Mouse (Mus musculus): ENCODE results near the gene Sec24b. TPM values are rescaled to one million over a fixed set of nuclear protein-coding genes. Genes with fewer than 3 reads are reported as not detected.

Sec24b gene
- polyA plus RNA-seq, 2 experiments, result 7.8 to 17.1 TPM

DNA sequence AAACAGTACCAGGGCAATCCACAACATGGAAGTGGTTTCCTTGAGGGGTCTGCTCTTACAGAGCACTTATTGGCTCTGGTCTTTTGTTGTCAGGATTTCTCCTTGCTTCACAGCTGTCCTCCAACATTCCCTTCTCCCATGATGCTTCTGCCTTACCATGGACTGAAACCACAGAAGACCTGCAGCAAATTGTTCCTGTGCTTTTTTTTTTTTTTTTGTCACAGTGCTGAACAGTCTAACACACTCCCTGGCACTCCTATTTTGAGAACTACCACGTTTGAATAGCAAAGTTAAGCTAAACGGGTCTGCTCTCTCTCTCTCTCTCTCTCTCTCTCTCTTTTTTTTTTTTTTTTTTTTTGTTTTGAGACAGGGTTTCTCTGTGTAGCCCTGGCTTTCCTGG lies 10.6 kb upstream of the Sec24b start:
- Histone ChIP-seq H3K27me3 (ENCODE audit: control insufficient read depth, insufficient read depth, low read length) (no peaks in the 10 kb centered on the region), H3K27ac (no peak overlapping the region), H3K9ac (replicated peaks) (no peak overlapping the region), H3K4me2 (ENCODE audit: low read depth) (no peak overlapping the region), H3K4me3 (ENCODE audit: insufficient read depth in 1 of 2, low read depth in 2 of 2, low read length in 2 of 2) (no peak overlapping the region), H3K9me3 (ENCODE audit: control insufficient read depth, low read length) (no peaks in the 10 kb centered on the region), H3K4me1 (replicated peaks; ENCODE audit: control insufficient read depth in 2 of 2, insufficient read depth in 2 of 2, low read length in 1 of 2) (no peaks in the 10 kb centered on the region; a peak in 1 of 4 replicates), H3K36me3 (replicated peaks; ENCODE audit: control insufficient read depth, insufficient read depth, low read depth) (no peaks in the 10 kb centered on the region)
- ATAC-seq (ENCODE audit: insufficient read depth) (no peak), DNase-seq (ENCODE audit: low read depth in 3 of 3, low spot score in 3 of 3) (no peak)
- 29% methylated on average over 2 of the region's 2 CpGs for WGBS (ENCODE audit: insufficient replicate concordance)
- TF ChIP-seq CTCF (IDR thresholded peaks at IDR 0.05; ENCODE audit: low read depth) (no peak), EP300 (IDR thresholded peaks at IDR 0.05; ENCODE audit: low read depth) (no peak)

DNA sequence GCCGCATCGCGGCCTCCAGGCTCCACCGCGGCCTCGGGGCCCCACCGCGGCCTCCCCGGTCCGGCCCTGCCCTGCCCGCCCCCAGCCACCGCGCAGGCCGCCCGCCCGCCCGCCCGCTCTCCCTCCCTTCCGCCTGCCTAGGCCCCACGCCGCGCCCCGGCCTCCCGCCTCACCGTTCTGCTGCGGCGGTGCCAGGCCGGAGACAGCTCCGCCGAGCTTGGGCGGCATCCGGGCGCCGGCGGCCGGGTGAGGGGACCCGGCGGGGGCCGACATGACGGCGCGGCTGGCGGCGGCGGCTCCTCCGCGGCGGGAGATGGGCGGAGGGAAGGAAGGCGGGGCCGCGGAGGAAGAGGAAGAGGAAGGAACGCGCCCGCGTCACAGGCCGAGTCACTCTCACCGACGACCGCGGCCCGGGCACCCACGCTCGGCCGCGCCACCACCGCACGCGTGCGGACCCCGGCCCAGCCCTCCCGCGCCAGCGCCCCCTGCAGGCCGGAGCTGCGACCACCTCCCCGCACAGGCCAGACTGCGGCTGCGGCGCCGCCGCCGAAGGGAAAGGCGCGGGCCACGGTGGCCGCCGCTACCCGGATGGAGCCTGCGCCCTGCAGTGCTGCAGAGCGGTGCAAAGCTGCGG lies 840 bp downstream of the Sec24b start:
- Histone ChIP-seq H3K9me3 (ENCODE audit: control insufficient read depth, low read length) (no peaks in the 10 kb centered on the region), H3K36me3 (replicated peaks; ENCODE audit: control insufficient read depth, insufficient read depth, low read depth) (no peaks in the 10 kb centered on the region), H3K27ac (peak overlapping the region; percentile 37; the same call in 1 of the 2 replicates), H3K9ac (replicated peaks) (peak overlapping the region; percentile 71), H3K4me1 (replicated peaks; ENCODE audit: control insufficient read depth in 2 of 2, insufficient read depth in 2 of 2, low read length in 1 of 2) (peaks cover 5 to 17% of the 10 kb centered on the region in 2 experiments; a peak in 3 of 4 replicates), H3K4me3 (ENCODE audit: insufficient read depth in 1 of 2, low read depth in 2 of 2, low read length in 2 of 2) (peak overlapping the region; percentile 71 to 74), H3K4me2 (ENCODE audit: low read depth) (peak overlapping the region; percentile 85), H3K27me3 (ENCODE audit: control insufficient read depth, insufficient read depth, low read length) (no peaks in the 10 kb centered on the region)
- peak; percentile 25; the same call in 1 of the 2 replicates for TF ChIP-seq CTCF (IDR thresholded peaks at IDR 0.05; ENCODE audit: low read depth)
- no peak for TF ChIP-seq EP300 (IDR thresholded peaks at IDR 0.05; ENCODE audit: low read depth)
- ATAC-seq (ENCODE audit: insufficient read depth) (peak; percentile 88), DNase-seq (ENCODE audit: low read depth in 3 of 3, low spot score in 3 of 3) (peak; percentile 48 to 50 (median 49))
- WGBS (ENCODE audit: insufficient replicate concordance), result under 1% methylated on average over 74 of the region's 92 CpGs

DNA sequence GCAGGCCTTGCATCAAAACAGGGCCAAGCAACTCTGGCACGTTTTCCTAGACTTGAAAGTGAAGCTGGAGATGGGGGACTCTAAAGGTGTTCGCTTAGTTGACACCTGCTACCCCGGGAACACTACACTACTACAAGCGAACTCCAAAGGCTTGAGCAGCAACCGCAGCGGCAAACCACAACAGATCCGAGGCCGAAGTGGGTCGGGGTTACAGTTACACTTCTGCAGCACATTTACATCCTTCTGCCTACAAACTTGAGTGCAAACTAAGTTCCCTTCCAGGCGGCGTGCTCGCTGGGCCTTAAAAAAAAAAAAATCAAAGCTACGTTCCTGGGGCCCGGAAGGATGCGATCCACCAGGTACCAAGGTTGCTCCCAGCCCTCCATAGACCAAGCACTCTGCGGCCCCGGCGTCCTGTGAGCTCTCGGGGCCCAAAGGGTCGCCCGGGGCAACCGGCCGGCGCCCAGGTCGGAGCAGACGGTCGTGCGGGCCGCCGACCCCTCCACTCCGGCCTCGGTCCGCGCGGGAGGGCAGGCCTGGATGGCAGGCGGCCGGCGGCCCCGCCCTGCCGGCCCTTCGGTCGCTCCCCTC lies 1.5 kb downstream of the Sec24b start:
- Histone ChIP-seq H3K27ac (peak overlapping the region; percentile 37; the same call in 1 of the 2 replicates), H3K9me3 (ENCODE audit: control insufficient read depth, low read length) (no peaks in the 10 kb centered on the region), H3K36me3 (replicated peaks; ENCODE audit: control insufficient read depth, insufficient read depth, low read depth) (no peaks in the 10 kb centered on the region), H3K9ac (replicated peaks) (peak overlapping the region; percentile 71), H3K4me3 (ENCODE audit: insufficient read depth in 1 of 2, low read depth in 2 of 2, low read length in 2 of 2) (peak overlapping the region; percentile 71 to 74), H3K4me2 (ENCODE audit: low read depth) (peak overlapping the region; percentile 85), H3K4me1 (replicated peaks; ENCODE audit: control insufficient read depth in 2 of 2, insufficient read depth in 2 of 2, low read length in 1 of 2) (peaks cover 5 to 17% of the 10 kb centered on the region in 2 experiments; a peak in 3 of 4 replicates), H3K27me3 (ENCODE audit: control insufficient read depth, insufficient read depth, low read length) (no peaks in the 10 kb centered on the region)
- TF ChIP-seq EP300 (IDR thresholded peaks at IDR 0.05; ENCODE audit: low read depth) (no peak), CTCF (IDR thresholded peaks at IDR 0.05; ENCODE audit: low read depth) (no peak)
- DNase-seq (ENCODE audit: low read depth in 3 of 3, low spot score in 3 of 3), result no peak
- ATAC-seq (ENCODE audit: insufficient read depth), result no peak
- WGBS (ENCODE audit: insufficient replicate concordance), result under 1% methylated on average over 42 of the region's 42 CpGs

DNA sequence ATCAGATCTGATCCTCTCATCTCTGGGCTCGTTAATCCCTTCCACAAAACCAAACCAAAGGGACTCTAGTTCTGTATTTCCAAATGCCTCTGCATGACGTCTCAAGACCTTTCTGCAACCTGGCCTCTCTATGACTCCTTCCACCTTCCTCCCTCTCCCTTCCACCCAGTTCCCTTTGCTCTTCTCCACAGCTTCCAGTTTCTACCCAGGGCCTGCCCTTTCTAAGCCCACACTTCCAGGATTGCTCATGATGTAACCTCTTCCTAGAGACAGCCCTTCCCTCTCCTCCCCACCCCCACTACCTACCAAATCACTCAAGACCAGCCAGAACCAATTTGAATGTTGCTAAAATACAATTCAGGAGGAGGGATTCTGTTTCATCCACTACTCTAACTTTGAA lies 2.9 kb downstream of the Sec24b start:
- no peaks in the 10 kb centered on the region for H3K27me3 ChIP-seq (ENCODE audit: control insufficient read depth, insufficient read depth, low read length)
- WGBS (ENCODE audit: insufficient replicate concordance), result 56% methylated on average over 2 of the region's 2 CpGs
- no peak overlapping the region for H3K9ac ChIP-seq (replicated peaks)
- DNase-seq (ENCODE audit: low read depth in 3 of 3, low spot score in 3 of 3) (no peak), ATAC-seq (ENCODE audit: insufficient read depth) (no peak)
- TF ChIP-seq EP300 (IDR thresholded peaks at IDR 0.05; ENCODE audit: low read depth) (no peak), CTCF (IDR thresholded peaks at IDR 0.05; ENCODE audit: low read depth) (no peak)
- H3K4me2 ChIP-seq (ENCODE audit: low read depth), result no peak overlapping the region; the same call in 1 of the 2 replicates
- H3K4me1 ChIP-seq (replicated peaks; ENCODE audit: control insufficient read depth in 2 of 2, insufficient read depth in 2 of 2, low read length in 1 of 2), result peaks cover 5 to 19% of the 10 kb centered on the region in 2 experiments; a peak in 3 of 4 replicates
- H3K27ac ChIP-seq, result no peak overlapping the region
- H3K4me3 ChIP-seq (ENCODE audit: insufficient read depth in 1 of 2, low read depth in 2 of 2, low read length in 2 of 2), result no peak overlapping the region
- no peaks in the 10 kb centered on the region for H3K36me3 ChIP-seq (replicated peaks; ENCODE audit: control insufficient read depth, insufficient read depth, low read depth)
- no peaks in the 10 kb centered on the region for H3K9me3 ChIP-seq (ENCODE audit: control insufficient read depth, low read length)

DNA sequence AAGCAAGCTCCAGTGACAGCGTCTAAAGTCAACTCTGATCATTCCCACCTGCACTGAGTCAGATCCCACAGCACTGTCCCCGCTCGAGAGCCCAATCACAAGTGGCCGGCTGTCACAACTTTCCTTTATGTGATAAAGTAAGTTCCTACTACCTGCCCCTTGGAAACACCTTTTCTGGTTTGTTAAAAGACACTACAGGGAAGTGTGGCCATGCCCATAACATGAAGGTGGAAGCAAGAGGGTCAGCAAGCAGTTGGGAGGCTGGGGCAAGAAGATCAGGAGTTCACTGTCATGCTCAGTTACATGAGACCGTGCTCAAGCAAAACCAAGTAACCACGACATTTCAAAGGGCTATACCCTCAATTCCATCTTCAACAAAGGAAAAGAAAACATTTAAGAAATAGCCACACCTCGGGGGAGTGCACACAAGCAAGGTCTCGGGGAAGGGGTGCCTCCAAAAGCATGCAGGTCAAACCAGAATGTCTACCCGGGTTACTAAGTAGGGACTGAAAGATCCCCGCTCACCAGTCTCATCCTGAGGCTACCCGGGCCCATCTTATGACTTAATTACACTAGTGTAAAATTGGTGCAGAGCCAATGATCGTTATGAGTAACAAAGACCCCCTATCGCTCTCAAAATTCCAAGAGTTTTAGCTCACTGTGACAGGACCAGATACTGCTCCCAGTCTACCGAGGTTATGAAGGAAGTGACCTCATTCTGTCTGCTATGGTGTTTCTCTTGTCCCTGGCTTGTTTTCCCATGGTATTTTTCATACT lies 3.6 kb downstream of the Sec24b start:
- no peak overlapping the region for H3K9ac ChIP-seq (replicated peaks)
- no peak overlapping the region for H3K4me3 ChIP-seq (ENCODE audit: insufficient read depth in 1 of 2, low read depth in 2 of 2, low read length in 2 of 2)
- H3K27me3 ChIP-seq (ENCODE audit: control insufficient read depth, insufficient read depth, low read length), result no peaks in the 10 kb centered on the region
- H3K27ac ChIP-seq, result no peak overlapping the region
- 70% methylated on average over 14 of the region's 14 CpGs for WGBS (ENCODE audit: insufficient replicate concordance)
- H3K36me3 ChIP-seq (replicated peaks; ENCODE audit: control insufficient read depth, insufficient read depth, low read depth), result no peaks in the 10 kb centered on the region
- peaks cover 5 to 23% of the 10 kb centered on the region in 2 experiments; a peak in 3 of 4 replicates for H3K4me1 ChIP-seq (replicated peaks; ENCODE audit: control insufficient read depth in 2 of 2, insufficient read depth in 2 of 2, low read length in 1 of 2)
- no peak overlapping the region for H3K4me2 ChIP-seq (ENCODE audit: low read depth)
- ATAC-seq (ENCODE audit: insufficient read depth) (no peak), DNase-seq (ENCODE audit: low read depth in 3 of 3, low spot score in 3 of 3) (no peak)
- no peak for TF ChIP-seq CTCF (IDR thresholded peaks at IDR 0.05; ENCODE audit: low read depth)
- no peak for TF ChIP-seq EP300 (IDR thresholded peaks at IDR 0.05; ENCODE audit: low read depth)
- no peaks in the 10 kb centered on the region for H3K9me3 ChIP-seq (ENCODE audit: control insufficient read depth, low read length)
